Mouse (Mus musculus) CH12.LX (cell line): ENCODE results near the gene Gm20388.

Experiments used
- CHD2 ChIP-seq: IDR thresholded peaks from 2 replicates; pipeline ENCODE4 v1.6.1; 2011; ENCODE audit warnings: low read length, improper control_type of control experiment
- CTCF ChIP-seq, 2 experiments: IDR thresholded peaks in 1 of 2; conservative IDR thresholded peaks in 1 of 2; 2 replicates each; pipeline ENCODE4 v1.5.1; 2011 to 2012; ENCODE audit warnings: low read depth in 2 of 2, low read length in 2 of 2, improper control_type of control experiment in 1 of 2, inconsistent platforms in 1 of 2, mild to moderate bottlenecking in 1 of 2, moderate library complexity in 1 of 2
- E2F4 ChIP-seq: IDR thresholded peaks from 2 replicates; pipeline ENCODE4 v1.6.1; 2011; ENCODE audit warnings: low read depth, low read length, improper control_type of control experiment; ENCODE audit not compliant: insufficient replicate concordance
- EP300 ChIP-seq: IDR thresholded peaks from 2 replicates; pipeline ENCODE4 v1.6.1; 2011; ENCODE audit warnings: low read length, improper control_type of control experiment
- ETS1 ChIP-seq: conservative IDR thresholded peaks from 2 replicates; pipeline ENCODE4 v1.6.1; 2012; ENCODE audit warnings: low read depth, mild to moderate bottlenecking, inconsistent platforms, low read length, improper control_type of control experiment, moderate library complexity
- HCFC1 ChIP-seq: IDR thresholded peaks from 2 replicates; pipeline ENCODE4 v1.6.1; 2012; ENCODE audit warnings: low read depth, mild to moderate bottlenecking, inconsistent platforms, low read length, improper control_type of control experiment
- MAX ChIP-seq: IDR thresholded peaks from 2 replicates; pipeline ENCODE4 v1.6.1; 2011; ENCODE audit warnings: low read length, improper control_type of control experiment
- POLR2A ChIP-seq: IDR thresholded peaks from 2 replicates; pipeline ENCODE4 v1.6.1; 2011; ENCODE audit warnings: low read depth, mild to moderate bottlenecking, improper control_type of control experiment, low read length
- SMC3 ChIP-seq: IDR thresholded peaks from 2 replicates; pipeline ENCODE4 v1.6.1; 2011; ENCODE audit warnings: low read depth, low read length, improper control_type of control experiment
- TCF12 ChIP-seq: IDR thresholded peaks from 2 replicates; pipeline ENCODE4 v1.6.1; 2014; ENCODE audit warnings: low read depth, mild to moderate bottlenecking, inconsistent platforms, low read length, improper control_type of control experiment
- USF1 ChIP-seq: IDR thresholded peaks from 2 replicates; pipeline ENCODE4 v1.6.1; 2014; ENCODE audit warnings: low read depth, mild to moderate bottlenecking, inconsistent platforms, low read length, improper control_type of control experiment
- USF2 ChIP-seq: conservative IDR thresholded peaks from 2 replicates; pipeline ENCODE4 v1.6.1; 2011; ENCODE audit warnings: low read depth, low read length, improper control_type of control experiment
- ZNF384 ChIP-seq: IDR thresholded peaks from 2 replicates; pipeline ENCODE4 v1.6.1; 2012; ENCODE audit warnings: low read depth, low read length, improper control_type of control experiment, inconsistent platforms

DNA sequence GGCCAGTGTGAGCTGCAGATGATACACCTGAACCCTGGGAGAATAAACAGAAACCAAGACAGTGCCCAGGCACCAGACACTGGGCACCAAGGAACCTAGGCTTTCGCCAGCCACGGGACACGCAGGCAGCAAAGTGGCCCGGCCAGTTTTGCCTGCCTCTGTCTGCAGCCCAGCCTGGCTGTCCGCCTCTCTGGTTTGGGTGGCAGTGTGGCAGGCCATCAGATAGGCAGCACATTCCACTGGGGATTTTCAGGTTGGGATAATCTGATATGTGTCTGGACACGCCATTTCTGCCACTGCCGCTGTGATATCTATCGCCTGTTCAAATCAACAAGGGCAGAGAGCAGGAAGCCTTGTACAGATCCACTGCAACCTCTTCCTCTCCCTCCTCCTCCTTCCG lies 1353.6 kb downstream of the Gm20388 start:
- TF ChIP-seq MAX (no peak), USF1 (no peak), HCFC1 (no peak), ZNF384 (no peak), CTCF (conservative IDR thresholded peaks at IDR 0.05 in 1 of 2, IDR thresholded peaks at IDR 0.05 in 1 of 2; ENCODE audit: low read depth in 2 of 2, low read length in 2 of 2) (no peak), TCF12 (no peak), USF2 (no peak), EP300 (no peak), CHD2 (no peak), POLR2A (no peak), E2F4 (no peak), SMC3 (no peak), ETS1 (no peak)
